Mouse (Mus musculus): ENCODE measurements around the gene Fam160a1. TPM values are rescaled to one million over a fixed set of nuclear protein-coding genes. Genes with fewer than 3 reads are reported as not detected.

The Fam160a1 gene
- total RNA-seq, 2 experiments from 2014 or later: not detected

DNA sequence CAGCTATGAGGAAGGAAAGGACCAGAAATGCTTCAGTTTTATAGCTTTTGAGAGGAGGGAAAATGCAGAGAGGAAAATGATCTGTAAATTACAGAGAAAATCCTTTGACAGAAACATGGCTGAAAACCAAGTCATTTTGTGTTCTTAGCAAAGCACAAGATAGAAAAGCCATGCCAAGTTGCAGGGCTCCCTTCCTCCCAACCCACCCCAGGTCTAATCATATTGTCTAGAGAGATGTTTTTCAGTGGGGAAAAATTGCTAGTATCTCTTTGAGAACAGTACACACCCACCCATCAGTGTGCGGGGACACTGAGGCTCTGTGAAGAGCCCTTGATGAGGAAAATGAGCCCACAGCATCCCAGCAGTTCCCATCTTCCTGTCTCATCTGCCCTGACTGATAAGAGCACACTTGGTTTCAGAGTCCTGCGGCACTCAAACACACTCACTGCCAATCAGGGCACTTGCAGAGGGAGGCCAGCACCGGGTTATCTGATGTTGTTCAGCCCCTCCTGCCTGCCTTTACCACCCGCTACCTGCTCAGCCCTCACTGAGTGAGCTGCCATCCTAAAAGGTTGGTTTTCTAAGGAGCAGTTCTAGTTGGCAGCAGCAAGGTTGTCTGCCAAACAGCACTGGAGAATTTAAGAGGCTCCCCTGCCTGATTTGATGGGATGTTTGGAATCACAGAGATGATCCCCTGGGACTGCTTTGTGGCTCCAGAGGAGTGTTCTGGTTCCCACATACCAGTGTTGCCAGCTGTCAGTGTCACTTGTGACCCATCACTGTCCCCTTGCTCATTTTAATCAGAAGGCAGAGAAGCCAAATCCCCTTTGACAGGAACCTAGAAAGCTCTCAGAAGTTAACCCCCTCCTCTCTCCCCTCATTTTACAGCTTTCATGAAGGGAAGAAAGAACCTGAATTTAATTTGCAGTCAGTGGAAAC, 164.1 kb downstream of the Fam160a1 start:
- ATAC-seq (replicated peaks; ENCODE audit: low FRiP score, low TSS enrichment, poor library complexity, severe bottlenecking): peak; percentile 43; the same call in 1 of the 2 replicates

DNA sequence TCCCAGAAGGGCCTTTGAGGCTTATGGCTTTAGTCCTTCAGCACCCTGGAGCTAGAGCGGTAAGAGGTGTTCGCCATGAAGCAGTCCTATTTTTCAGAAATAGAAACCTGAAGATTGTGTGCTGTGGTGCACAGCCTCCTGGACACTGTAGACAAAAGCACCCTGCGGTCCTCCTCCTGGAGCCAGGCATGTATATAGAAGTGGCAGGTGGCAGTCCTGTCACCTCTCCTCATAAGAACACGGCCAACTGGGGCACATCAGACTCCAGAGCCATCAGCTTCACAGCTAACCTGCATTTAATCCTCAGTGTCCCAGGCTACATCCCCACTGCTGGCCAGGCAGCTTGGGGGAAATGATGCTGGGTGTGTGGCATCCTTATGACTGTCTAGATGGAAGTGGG, 167.9 kb downstream of the Fam160a1 start:
- ATAC-seq (replicated peaks; ENCODE audit: low FRiP score, low TSS enrichment, poor library complexity, severe bottlenecking): no peak

DNA sequence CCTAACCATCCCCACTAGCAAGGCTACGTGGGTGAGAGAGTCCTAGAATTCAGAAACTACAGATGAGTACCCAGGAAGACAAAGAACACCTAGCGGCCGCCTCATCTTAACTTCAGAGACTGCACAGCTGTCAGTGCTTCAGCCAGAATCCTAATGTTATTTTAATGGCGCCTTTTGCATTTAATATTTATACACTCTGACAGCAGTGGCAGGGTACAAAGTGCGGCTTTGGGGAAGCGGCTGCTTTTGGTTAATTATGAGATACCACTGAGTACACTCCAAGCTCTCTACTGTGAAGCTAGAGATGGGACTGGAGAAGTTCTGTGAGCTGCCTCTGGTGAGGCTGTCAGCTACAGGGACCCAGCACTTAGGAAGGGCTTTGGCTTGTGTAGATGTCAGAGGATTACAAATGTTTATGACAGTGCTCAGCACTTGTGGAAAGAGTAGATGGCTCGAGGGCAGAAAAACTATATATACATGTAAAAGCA, 171.5 kb downstream of the Fam160a1 start:
- no peak for ATAC-seq (replicated peaks; ENCODE audit: low FRiP score, low TSS enrichment, poor library complexity, severe bottlenecking)

DNA sequence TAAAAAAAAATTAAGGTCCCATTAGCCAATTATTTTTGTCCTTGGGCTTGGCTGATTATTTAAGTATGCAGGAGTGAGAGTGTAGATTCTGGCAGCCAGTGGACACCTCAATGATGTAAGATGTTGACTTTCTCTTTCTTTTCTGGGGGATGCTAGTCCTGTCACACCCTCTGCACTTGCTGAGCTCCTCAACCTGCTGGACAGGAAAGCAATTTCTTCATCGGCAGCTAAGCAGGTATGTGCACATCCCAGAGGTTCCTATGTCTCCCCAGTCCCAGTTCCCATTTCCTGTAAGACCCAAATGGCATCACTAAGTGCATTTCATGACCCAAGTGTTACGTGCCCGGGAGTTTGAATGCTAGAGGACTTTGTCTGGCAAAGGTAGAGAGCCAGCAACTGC, 172.3 kb downstream of the Fam160a1 start:
- ATAC-seq (replicated peaks; ENCODE audit: low FRiP score, low TSS enrichment, poor library complexity, severe bottlenecking): no peak

DNA sequence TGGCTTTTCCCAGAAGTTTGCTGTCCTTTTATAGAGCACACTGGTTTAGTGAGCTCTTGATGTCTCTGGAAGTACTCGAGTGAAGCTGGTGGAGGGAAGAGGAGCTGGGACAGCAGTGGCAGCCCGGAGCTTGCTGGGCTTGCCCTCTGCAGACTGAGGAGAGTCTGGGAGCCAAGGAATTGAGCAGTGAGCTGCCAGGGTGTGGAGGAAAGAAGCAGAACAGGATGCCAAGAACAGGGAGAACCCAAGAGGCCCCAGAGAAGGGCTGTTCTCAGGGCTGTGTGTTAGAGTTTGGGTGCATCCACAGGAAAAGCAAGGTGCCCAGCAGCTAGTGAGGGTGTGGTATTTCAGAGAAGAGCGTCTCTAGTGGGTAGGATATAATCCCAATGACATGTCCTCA, 175.3 kb downstream of the Fam160a1 start:
- no peak for ATAC-seq (replicated peaks; ENCODE audit: low FRiP score, low TSS enrichment, poor library complexity, severe bottlenecking)

DNA sequence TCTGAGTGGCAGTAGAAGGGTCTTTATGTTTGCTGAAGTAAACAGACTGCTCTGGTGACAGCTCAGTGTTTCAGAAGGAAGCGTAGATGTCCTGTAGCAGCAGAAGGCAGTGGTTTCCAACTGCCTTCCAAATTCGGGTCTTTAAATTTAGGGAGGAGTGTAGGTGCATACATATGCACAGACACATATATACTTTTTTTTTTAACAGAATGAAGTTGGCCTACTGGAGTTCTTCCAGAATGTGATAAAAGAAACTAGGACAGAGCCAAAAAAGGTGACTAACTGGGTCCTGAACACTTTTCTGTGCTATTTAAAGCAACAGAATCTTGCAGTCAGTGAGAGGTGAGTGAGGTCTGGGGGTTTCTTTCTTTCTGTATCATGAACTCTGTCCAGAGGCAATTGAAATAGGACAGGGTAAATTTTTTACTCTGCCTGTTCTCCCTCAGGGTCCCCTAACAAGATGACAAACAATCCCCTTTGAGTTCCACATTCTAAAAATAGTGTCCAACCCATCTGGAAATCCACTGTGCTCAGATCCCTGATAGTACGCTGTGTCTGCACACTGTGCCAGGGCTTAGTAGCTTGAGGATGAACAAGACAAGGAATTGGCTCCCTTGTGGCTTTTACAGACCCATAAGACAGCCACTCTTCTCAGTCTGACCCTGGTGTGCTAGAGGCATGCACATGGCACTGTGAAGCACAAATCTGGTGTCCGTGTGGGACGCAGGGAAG, 180.2 kb downstream of the Fam160a1 start:
- no peak for ATAC-seq (replicated peaks; ENCODE audit: low FRiP score, low TSS enrichment, poor library complexity, severe bottlenecking)

DNA sequence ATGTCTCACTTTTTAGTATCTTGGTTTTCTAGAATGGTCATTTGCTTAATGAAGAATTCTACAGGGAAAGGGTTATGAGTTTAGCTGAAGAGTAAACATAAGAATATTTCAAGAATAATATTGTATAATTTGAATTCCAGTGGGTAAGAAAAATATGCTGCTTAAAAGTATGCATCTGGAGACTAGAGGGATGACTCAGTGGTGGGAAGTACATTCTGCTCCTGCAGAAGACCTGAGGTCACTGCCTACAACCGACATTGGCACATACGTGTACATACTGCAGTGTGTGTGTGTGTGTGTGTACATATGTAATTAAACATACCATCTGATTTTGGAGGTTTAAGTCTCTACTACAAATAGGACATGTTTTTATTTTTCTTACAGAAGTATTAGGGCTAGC, 181.5 kb downstream of the Fam160a1 start:
- no peak for ATAC-seq (replicated peaks; ENCODE audit: low FRiP score, low TSS enrichment, poor library complexity, severe bottlenecking)

DNA sequence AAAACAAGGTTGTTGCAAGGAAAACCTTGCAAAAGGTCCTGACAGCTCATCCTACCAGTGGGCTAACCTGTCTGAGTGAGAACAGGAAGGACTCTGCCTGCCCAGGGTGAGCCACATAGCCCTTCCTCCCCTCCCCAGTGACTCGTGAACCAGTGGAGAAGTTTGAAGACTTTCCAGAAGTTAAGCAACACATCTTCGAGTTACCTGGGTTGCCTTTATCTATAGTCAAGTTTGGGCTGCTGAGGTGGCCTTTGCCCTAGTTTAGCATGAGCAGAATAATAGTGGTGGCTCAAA, 182.0 kb downstream of the Fam160a1 start:
- no peak for ATAC-seq (replicated peaks; ENCODE audit: low FRiP score, low TSS enrichment, poor library complexity, severe bottlenecking)

DNA sequence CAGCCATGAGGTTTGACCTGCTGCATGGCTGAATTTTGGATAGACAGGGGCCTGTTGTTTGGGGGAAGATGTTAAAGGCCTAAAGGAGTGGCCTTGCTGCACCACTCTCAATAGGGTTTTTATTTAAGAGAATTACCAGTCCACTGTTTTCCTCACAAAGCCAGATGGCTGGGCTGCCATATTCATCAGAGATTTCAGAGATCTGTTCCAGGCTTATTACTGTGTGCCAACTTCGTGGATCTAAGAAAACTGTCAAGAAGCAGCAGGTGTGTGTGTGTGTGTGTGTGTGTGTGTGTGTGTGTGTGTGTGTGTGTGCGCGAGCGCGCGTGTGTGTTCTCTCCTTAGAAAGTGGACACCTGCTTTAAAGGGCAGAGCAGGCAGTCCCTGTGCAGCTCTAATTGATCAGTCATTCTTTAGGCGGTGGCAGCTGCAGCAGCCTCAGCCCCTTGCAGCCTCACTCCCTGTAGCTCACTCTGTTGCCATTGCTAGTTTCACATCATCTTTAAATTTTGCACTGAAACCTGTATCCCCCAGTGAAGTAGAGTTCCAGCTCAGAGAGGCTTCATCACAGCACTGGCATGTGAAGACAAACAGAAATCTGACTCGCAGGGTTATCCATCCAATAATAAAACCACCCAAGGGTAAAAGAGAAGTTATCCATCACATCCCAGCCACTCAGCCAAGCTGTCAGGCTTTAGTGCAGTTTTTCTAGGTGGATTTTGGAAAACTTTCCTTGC, 182.5 kb downstream of the Fam160a1 start:
- ATAC-seq (replicated peaks; ENCODE audit: low FRiP score, low TSS enrichment, poor library complexity, severe bottlenecking): no peak

DNA sequence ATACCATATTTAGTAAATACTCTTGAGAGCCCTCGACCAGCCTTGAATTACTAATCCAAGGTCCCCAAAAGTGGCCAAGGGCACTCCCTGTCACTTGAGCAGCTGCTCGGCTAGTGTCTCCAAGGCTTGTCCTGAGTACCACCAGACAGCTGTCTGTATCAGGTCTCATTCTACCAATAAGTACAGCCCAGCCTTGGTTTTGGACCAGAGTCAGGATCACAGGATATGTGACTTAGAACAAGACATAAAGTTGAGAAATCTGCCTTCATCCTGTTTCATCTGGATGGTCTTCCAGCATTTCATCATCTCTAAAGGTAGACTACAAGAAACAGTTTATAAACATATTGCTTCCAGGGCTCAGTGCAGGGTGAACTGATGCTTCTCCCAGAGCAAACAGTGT, 183.4 kb downstream of the Fam160a1 start:
- ATAC-seq (replicated peaks; ENCODE audit: low FRiP score, low TSS enrichment, poor library complexity, severe bottlenecking): no peak

DNA sequence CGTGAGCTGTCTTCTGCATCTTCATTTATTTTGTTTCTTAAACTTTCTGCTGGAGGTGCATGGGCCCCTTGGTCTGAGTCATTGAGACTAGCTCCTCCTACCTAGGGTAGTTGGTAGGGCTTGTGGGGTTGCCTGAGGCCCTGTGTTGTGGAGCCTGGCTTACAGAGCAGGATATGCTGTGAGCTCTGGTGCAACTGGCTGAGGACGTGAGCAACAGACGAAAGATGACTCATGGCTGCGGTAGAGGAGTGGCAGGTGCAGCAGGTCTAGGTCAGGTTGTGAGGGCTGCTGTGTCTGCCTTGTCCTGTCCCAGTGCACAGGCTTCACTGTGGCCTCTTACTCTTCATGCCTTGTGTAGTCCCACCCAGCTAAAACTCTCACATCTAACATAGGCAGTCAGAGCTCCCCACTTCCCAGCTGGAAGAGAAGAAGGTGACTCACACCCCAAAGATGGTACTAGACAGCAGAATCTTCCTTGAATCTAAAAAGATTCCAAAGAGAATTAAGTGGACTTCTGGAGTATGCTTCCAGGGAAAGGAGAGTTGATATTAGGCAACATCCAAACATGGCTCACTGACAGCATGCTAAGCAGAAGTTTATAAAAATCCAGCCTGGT, 187.1 kb downstream of the Fam160a1 start:
- no peak for ATAC-seq (replicated peaks; ENCODE audit: low FRiP score, low TSS enrichment, poor library complexity, severe bottlenecking)

DNA sequence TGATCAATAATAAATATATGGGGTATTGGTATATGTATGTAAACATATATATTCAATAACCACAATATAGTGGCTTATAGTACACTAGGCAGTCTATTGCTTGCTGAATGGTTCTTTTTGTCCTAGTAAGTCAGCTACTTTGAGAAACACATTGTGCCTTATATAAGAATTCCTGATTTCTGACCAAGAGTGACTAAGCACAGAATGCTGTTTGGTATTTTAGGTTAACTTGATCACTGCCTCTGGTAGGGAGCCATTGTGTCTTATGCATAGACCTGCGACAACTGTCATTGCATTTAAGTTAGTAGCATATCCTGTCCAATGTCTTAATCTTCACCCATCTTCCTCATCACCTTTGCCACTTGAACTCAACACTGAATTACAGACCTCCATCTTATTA, 197.3 kb downstream of the Fam160a1 start:
- ATAC-seq (replicated peaks; ENCODE audit: low FRiP score, low TSS enrichment, poor library complexity, severe bottlenecking): no peak

DNA sequence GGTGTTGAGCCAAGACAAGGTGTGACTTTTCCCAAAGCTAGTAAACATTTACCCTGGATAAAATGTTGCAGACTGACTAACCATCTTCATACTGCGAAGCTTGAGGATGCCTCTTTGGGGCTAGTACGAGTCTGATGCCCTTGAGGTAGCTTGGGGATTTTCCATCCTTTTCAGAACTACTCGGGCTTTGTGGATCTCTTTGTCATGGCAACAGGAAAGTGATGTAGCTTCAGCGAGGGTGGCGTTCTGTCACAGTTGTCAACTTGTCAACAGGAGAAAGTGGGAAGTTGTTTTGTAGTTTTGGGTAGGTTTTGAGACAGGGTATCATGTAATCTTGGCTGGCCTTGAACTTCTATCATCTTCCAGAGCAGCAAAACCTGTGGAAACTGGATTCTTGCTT, 197.7 kb downstream of the Fam160a1 start:
- no peak for ATAC-seq (replicated peaks; ENCODE audit: low FRiP score, low TSS enrichment, poor library complexity, severe bottlenecking)

DNA sequence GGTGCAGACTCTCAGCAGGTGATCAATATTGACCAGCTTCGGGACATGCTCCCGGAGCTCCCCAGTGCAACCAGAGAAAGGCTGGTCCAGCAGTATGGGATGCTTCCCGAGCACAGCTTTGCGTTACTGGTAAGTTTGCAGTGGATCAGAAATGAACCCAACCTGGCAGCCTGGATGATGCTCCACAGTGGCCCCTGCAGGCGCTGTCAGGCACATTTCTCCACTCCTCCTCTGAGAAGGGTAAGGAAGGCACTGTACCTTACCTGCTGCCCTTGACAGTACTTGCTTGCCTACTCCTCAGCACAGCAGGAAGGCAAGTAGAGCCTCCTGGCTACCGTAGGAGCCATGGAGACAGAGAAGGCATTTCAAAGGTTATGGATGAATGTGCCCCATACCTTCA, 198.2 kb downstream of the Fam160a1 start:
- no peak for ATAC-seq (replicated peaks; ENCODE audit: low FRiP score, low TSS enrichment, poor library complexity, severe bottlenecking)

DNA sequence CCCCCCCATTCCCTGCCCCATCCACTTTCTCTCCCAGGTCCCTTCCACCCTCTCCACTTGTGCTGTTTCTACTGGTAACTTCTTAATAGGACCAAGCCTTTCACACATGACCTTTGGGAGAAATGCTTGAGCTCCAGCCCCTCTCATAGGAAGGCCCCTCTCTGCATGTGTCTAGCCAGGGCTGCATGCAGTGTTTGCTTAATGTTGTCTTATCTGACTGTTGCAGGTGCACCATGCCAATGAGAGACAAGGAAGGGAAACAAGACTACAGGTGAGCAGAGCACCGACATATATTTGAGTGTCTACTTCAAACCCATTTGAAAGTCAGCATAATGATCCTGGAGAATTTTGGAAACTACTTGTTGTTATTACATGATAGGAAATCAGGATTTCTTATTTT, 200.7 kb downstream of the Fam160a1 start:
- no peak for ATAC-seq (replicated peaks; ENCODE audit: low FRiP score, low TSS enrichment, poor library complexity, severe bottlenecking)

Other genes starting within 250 kb of the Fam160a1 start
- 9.1 and 12.7 TPM in 2 replicates for gene Gatb, start 243.2 kb downstream of the Fam160a1 start, total RNA-seq (2014; fragmentation: Nextera tagmentation)
- 8.4 and 11.4 TPM in 2 replicates for gene Gatb, start 243.2 kb downstream of the Fam160a1 start, total RNA-seq (2017)
- gene Glt28d2, start 70.2 kb upstream of the Fam160a1 start, total RNA-seq (2014; fragmentation: Nextera tagmentation): not detected in 2 replicates
- 1.4 TPM in 1 of 2 replicates, not detected in the other for gene Glt28d2, start 70.2 kb upstream of the Fam160a1 start, total RNA-seq (2017)
- not detected in 2 replicates for gene Gm37240, start 70.2 kb upstream of the Fam160a1 start, total RNA-seq (2014; fragmentation: Nextera tagmentation)
- gene Gm37240, start 70.2 kb upstream of the Fam160a1 start, total RNA-seq (2017): 0.46 TPM in 1 of 2 replicates, not detected in the other
- 3.0 and 3.2 TPM in 2 replicates for gene Sh3d19, start 153.8 kb upstream of the Fam160a1 start, total RNA-seq (2014; fragmentation: Nextera tagmentation)
- gene Sh3d19, start 153.8 kb upstream of the Fam160a1 start, total RNA-seq (2017): 5.6 and 7.7 TPM in 2 replicates
- not detected in 2 replicates for gene Prss48, start 185.2 kb upstream of the Fam160a1 start, total RNA-seq (2014; fragmentation: Nextera tagmentation)
- gene Prss48, start 185.2 kb upstream of the Fam160a1 start, total RNA-seq (2017): not detected in 2 replicates

Measured in megakaryocyte-erythroid progenitor cell, adult 5-6 weeks (primary cell).